Mouse (Mus musculus) MEL (cell line): ENCODE measurements around the gene Hgd. TPM values are rescaled to one million over a fixed set of nuclear protein-coding genes. Genes with fewer than 3 reads are reported as not detected.

ENCODE experiments used
- DNase-seq: peaks from one replicate; pipeline ENCODE4 v3.0.0; 2011; ENCODE audit warnings: low read depth, low spot score
- H3K27ac ChIP-seq: 2 replicates; pipeline ENCODE4 v1.5.1; 2012; ENCODE audit warnings: low read depth, mild to moderate bottlenecking, control low read depth, low read length, moderate library complexity; ENCODE audit not compliant: control insufficient read depth
- H3K27me3 ChIP-seq, 2 experiments: fragments of 150-350 bp in 1 of 2; sonication (generic) in 1 of 2; 2 replicates each; pipeline ENCODE4 v1.6.1; 2012; ENCODE audit warnings: low read length in 2 of 2, mild to moderate bottlenecking in 2 of 2, improper control_type of control experiment in 1 of 2, moderate library complexity in 1 of 2; ENCODE audit not compliant: insufficient read depth in 2 of 2, control insufficient read depth in 1 of 2
- H3K36me3 ChIP-seq, 2 experiments: 2 replicates each; pipeline ENCODE4 v1.6.1; 2012 to 2014; ENCODE audit warnings: low read length in 2 of 2, improper control_type of control experiment in 1 of 2, inconsistent platforms in 1 of 2, mild to moderate bottlenecking in 1 of 2; ENCODE audit not compliant: insufficient read depth in 2 of 2, control insufficient read depth in 1 of 2
- H3K4me1 ChIP-seq, 2 experiments: fragments of 150-350 bp in 1 of 2; sonication (generic) in 1 of 2; 2 replicates each; pipeline ENCODE4 v1.6.1; 2012; ENCODE audit warnings: low read length in 2 of 2, improper control_type of control experiment in 1 of 2, mild to moderate bottlenecking in 1 of 2; ENCODE audit not compliant: insufficient read depth in 2 of 2, control insufficient read depth in 1 of 2
- H3K4me3 ChIP-seq, 2 experiments: fragments of 150-350 bp in 1 of 2; sonication (generic) in 1 of 2; 2 replicates each; pipeline ENCODE4 v1.5.1; 2012; ENCODE audit warnings: low read depth in 2 of 2, low read length in 2 of 2, mild to moderate bottlenecking in 2 of 2, moderate library complexity in 2 of 2, control low read depth in 1 of 2, improper control_type of control experiment in 1 of 2; ENCODE audit not compliant: control insufficient read depth in 1 of 2, insufficient read depth in 1 of 2
- H3K79me2 ChIP-seq: 2 replicates; pipeline ENCODE4 v1.6.1; 2012; ENCODE audit warnings: mild to moderate bottlenecking, low read length, moderate library complexity; ENCODE audit not compliant: control insufficient read depth, poor library complexity, insufficient read depth
- H3K9ac ChIP-seq: 2 replicates; pipeline ENCODE4 v1.6.1; 2012; ENCODE audit warnings: low read depth, mild to moderate bottlenecking, control low read depth, low read length, moderate library complexity; ENCODE audit not compliant: control insufficient read depth, poor library complexity, severe bottlenecking
- H3K9me3 ChIP-seq: fragments of 150-350 bp; sonication (generic); replicated peaks from 2 replicates; pipeline ENCODE4 v1.6.1; 2012; ENCODE audit warnings: mild to moderate bottlenecking, low read length, improper control_type of control experiment, moderate library complexity; ENCODE audit not compliant: insufficient read depth
- BHLHE40 ChIP-seq: IDR thresholded peaks from 2 replicates; pipeline ENCODE4 v1.6.1; 2012; ENCODE audit warnings: low read depth, mild to moderate bottlenecking, inconsistent platforms, low read length, improper control_type of control experiment, borderline replicate concordance
- CHD1 ChIP-seq: IDR thresholded peaks from 2 replicates; pipeline ENCODE4 v1.6.1; 2012; ENCODE audit warnings: low read depth, mild to moderate bottlenecking, inconsistent platforms, low read length, improper control_type of control experiment
- CHD2 ChIP-seq: IDR thresholded peaks from 2 replicates; pipeline ENCODE4 v1.6.1; 2011; ENCODE audit warnings: low read length, improper control_type of control experiment
- ELF1 ChIP-seq: IDR thresholded peaks from 2 replicates; pipeline ENCODE4 v1.6.1; 2014; ENCODE audit warnings: low read depth, mild to moderate bottlenecking, inconsistent platforms, low read length, improper control_type of control experiment, moderate library complexity
- ETS1 ChIP-seq: IDR thresholded peaks from 2 replicates; pipeline ENCODE4 v1.6.1; 2012; ENCODE audit warnings: low read depth, mild to moderate bottlenecking, inconsistent platforms, low read length, improper control_type of control experiment, moderate library complexity
- GABPA ChIP-seq: IDR thresholded peaks from 2 replicates; pipeline ENCODE4 v1.6.1; 2012; ENCODE audit warnings: low read depth, mild to moderate bottlenecking, inconsistent platforms, low read length, improper control_type of control experiment, moderate library complexity
- HCFC1 ChIP-seq: IDR thresholded peaks from 2 replicates; pipeline ENCODE4 v1.6.1; 2012; ENCODE audit warnings: low read depth, mild to moderate bottlenecking, inconsistent platforms, low read length, improper control_type of control experiment, moderate library complexity
- JUND ChIP-seq: IDR thresholded peaks from 2 replicates; pipeline ENCODE4 v1.6.1; 2011; ENCODE audit warnings: low read depth, mild to moderate bottlenecking, improper control_type of control experiment, low read length
- KAT2A ChIP-seq: conservative IDR thresholded peaks from 2 replicates; pipeline ENCODE4 v1.6.1; 2012; ENCODE audit warnings: low read depth, low read length, improper control_type of control experiment, inconsistent platforms
- MAX ChIP-seq: IDR thresholded peaks from 2 replicates; pipeline ENCODE4 v1.6.1; 2011; ENCODE audit warnings: low read length, improper control_type of control experiment
- MEF2A ChIP-seq: IDR thresholded peaks from 2 replicates; pipeline ENCODE4 v1.6.1; 2014; ENCODE audit warnings: low read depth, mild to moderate bottlenecking, inconsistent platforms, low read length, improper control_type of control experiment; ENCODE audit not compliant: poor library complexity, insufficient replicate concordance, severe bottlenecking; ENCODE audit errors: extremely low read depth
- MYB ChIP-seq: IDR thresholded peaks from 2 replicates; pipeline ENCODE4 v1.6.1; 2011; ENCODE audit warnings: mild to moderate bottlenecking, low read depth, low read length, improper control_type of control experiment
- MYC ChIP-seq: IDR thresholded peaks from 2 replicates; pipeline ENCODE4 v1.6.1; 2011; ENCODE audit warnings: low read depth, mild to moderate bottlenecking, low read length, improper control_type of control experiment, moderate library complexity
- NELFE ChIP-seq: IDR thresholded peaks from 2 replicates; pipeline ENCODE4 v1.6.1; 2011; ENCODE audit warnings: low read depth, low read length, improper control_type of control experiment
- NRF1 ChIP-seq: IDR thresholded peaks from 2 replicates; pipeline ENCODE4 v1.6.1; 2014; ENCODE audit warnings: low read depth, mild to moderate bottlenecking, inconsistent platforms, low read length, improper control_type of control experiment, moderate library complexity; ENCODE audit not compliant: poor library complexity, insufficient read depth, severe bottlenecking
- POLR2A ChIP-seq, 2 experiments: IDR thresholded peaks; 2 replicates each; pipeline ENCODE4 v1.6.1; 2011 to 2012; ENCODE audit warnings: low read length in 2 of 2, mild to moderate bottlenecking in 2 of 2, control low read depth in 1 of 2, improper control_type of control experiment in 1 of 2, low read depth in 1 of 2, moderate library complexity in 1 of 2; ENCODE audit not compliant: control insufficient read depth in 1 of 2, insufficient read depth in 1 of 2, poor library complexity in 1 of 2
- POLR2AphosphoS2 ChIP-seq: IDR thresholded peaks from 2 replicates; pipeline ENCODE4 v1.6.1; 2011; ENCODE audit warnings: low read length, improper control_type of control experiment
- POLR2AphosphoS5 ChIP-seq: IDR thresholded peaks from 2 replicates; pipeline ENCODE4 v1.6.1; 2012; ENCODE audit warnings: low read depth, borderline replicate concordance, mild to moderate bottlenecking, inconsistent platforms, low read length, moderate library complexity, mixed read lengths
- RAD21 ChIP-seq: IDR thresholded peaks from 2 replicates; pipeline ENCODE4 v1.6.1; 2011; ENCODE audit warnings: mild to moderate bottlenecking, low read depth, low read length, improper control_type of control experiment
- RCOR1 ChIP-seq: IDR thresholded peaks from 2 replicates; pipeline ENCODE4 v1.6.1; 2012; ENCODE audit warnings: low read depth, mild to moderate bottlenecking, inconsistent platforms, low read length, improper control_type of control experiment
- SIN3A ChIP-seq: IDR thresholded peaks from 2 replicates; pipeline ENCODE4 v1.6.1; 2012; ENCODE audit warnings: low read length, improper control_type of control experiment, inconsistent platforms
- SMC3 ChIP-seq: IDR thresholded peaks from 2 replicates; pipeline ENCODE4 v1.6.1; 2011; ENCODE audit warnings: low read depth, low read length, improper control_type of control experiment
- TBP ChIP-seq: IDR thresholded peaks from 2 replicates; pipeline ENCODE4 v1.8.0; 2011; ENCODE audit warnings: low read depth, low read length, improper control_type of control experiment
- TCF12 ChIP-seq: IDR thresholded peaks from 2 replicates; pipeline ENCODE4 v1.6.1; 2014; ENCODE audit warnings: low read depth, mild to moderate bottlenecking, inconsistent platforms, low read length, improper control_type of control experiment, moderate library complexity
- UBTF ChIP-seq: IDR thresholded peaks from 2 replicates; pipeline ENCODE4 v1.6.1; 2012; ENCODE audit warnings: low read depth, mild to moderate bottlenecking, inconsistent platforms, low read length, improper control_type of control experiment, moderate library complexity, borderline replicate concordance; ENCODE audit not compliant: insufficient read depth
- USF2 ChIP-seq, 2 experiments: IDR thresholded peaks; 2 replicates each; pipeline ENCODE4 v1.6.1; 2011 to 2012; ENCODE audit warnings: improper control_type of control experiment in 2 of 2, low read length in 2 of 2, borderline replicate concordance in 1 of 2, inconsistent platforms in 1 of 2, low read depth in 1 of 2, mild to moderate bottlenecking in 1 of 2; ENCODE audit not compliant: insufficient read depth in 1 of 2
- polyA plus RNA-seq, 2 experiments: library from polyadenylated mRNA; stranded (reverse) in 1 of 2; unstranded in 1 of 2; fragments of >175 nt in 1 of 2; fragments of >200 nt in 1 of 2; gene quantifications; 2 replicates each; pipeline versions ENCODE4 v1.2.1 to v1.2.4; 2012; ENCODE audit warnings: low replicate concordance in 2 of 2, low read depth in 1 of 2; ENCODE audit not compliant: insufficient read length in 2 of 2, insufficient read depth in 1 of 2, missing spikeins in 1 of 2
- total RNA-seq: library from RNA; depleted of rRNA; stranded (reverse); fragments of 300-350 nt; gene quantifications from 2 replicates; pipeline ENCODE4 v1.2.3, GENCODE M21; 2012

The Hgd gene
- total and polyA plus RNA-seq, 3 experiments, result not detected

DNA sequence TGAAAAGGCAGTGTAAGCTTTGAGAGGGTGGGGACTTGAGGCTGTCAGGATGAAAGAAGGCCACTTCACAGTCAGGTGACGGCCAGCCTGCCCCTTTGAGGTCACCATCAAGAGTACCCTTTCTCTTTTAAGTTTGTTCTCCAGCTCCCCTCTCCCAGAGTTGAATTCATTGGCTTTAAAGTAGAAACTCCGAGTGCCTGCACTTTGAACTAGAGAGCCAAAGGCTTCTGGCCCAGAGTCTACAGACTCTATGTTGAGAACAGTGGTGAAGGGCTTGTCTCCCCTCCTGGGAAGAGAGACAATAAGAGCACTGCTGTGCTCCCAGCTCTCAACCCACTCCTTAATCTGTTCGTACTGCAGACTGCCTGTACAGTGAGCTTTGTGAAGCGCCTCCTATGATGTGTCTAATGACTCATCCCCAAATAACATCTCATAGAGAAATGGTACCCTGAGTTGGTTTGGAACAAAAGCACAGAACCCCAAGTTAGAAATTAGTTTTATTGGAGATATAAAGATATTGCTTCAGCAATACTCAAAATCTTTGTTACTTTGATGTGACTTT, 46.5 kb downstream of the Hgd start:
- TF ChIP-seq RAD21 (no peak), MYB (no peak), POLR2AphosphoS5 (no peak), ETS1 (no peak), POLR2AphosphoS2 (no peak), UBTF (no peak), TCF12 (no peak), MEF2A (no peak), MYC (no peak), JUND (no peak), NELFE (no peak), USF2 (IDR thresholded peaks at IDR 0.05; ENCODE audit: borderline replicate concordance in 1 of 2, insufficient read depth in 1 of 2, low read depth in 1 of 2, low read length in 2 of 2) (no peak), RCOR1 (no peak), SIN3A (no peak)
- Histone ChIP-seq H3K36me3 (no peaks in the 10 kb centered on the region), H3K79me2 (no peaks in the 10 kb centered on the region), H3K4me1 (no peaks in the 10 kb centered on the region), H3K9ac (no peak overlapping the region), H3K9me3 (no peaks in the 10 kb centered on the region), H3K27me3 (peaks cover 0 to 1% of the 10 kb centered on the region in 2 experiments; a peak in 2 of 4 replicates), H3K4me3 (no peak overlapping the region), H3K27ac (no peak overlapping the region)
- no peak for DNase-seq

DNA sequence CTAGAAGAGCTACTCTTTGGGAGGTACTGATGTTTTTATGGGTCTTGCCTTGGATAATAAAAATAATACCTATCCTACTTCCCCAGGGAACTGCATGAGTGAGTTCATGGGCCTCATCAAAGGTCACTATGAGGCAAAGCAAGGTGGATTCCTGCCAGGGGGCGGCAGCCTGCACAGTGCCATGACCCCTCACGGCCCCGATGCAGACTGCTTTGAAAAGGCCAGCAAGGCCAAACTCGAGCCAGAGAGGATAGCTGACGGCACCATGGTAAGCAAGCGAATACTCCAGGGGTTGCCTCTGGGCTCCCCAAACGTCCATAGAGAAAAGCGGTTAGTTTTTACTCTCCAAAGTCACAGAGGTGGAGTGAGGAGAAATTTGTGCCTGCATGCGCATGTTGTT, 48.4 kb downstream of the Hgd start:
- Histone ChIP-seq H3K79me2 (no peaks in the 10 kb centered on the region), H3K9ac (no peak overlapping the region), H3K36me3 (no peaks in the 10 kb centered on the region), H3K27me3 (peaks cover 0 to 1% of the 10 kb centered on the region in 2 experiments; a peak in 2 of 4 replicates), H3K9me3 (no peaks in the 10 kb centered on the region), H3K27ac (no peak overlapping the region), H3K4me3 (no peak overlapping the region), H3K4me1 (no peaks in the 10 kb centered on the region)
- TF ChIP-seq MEF2A, result no peak
- TF ChIP-seq CHD1, result no peak
- TF ChIP-seq CHD2, result no peak
- no peak for TF ChIP-seq TCF12
- TF ChIP-seq KAT2A, result no peak
- no peak for TF ChIP-seq GABPA
- no peak for TF ChIP-seq TBP
- no peak for TF ChIP-seq RAD21
- TF ChIP-seq HCFC1, result no peak
- no peak for TF ChIP-seq SMC3
- no peak for TF ChIP-seq ELF1
- no peak for TF ChIP-seq MAX
- no peak for TF ChIP-seq NRF1
- no peak for TF ChIP-seq POLR2A (IDR thresholded peaks at IDR 0.05; ENCODE audit: control insufficient read depth in 1 of 2, insufficient read depth in 1 of 2, low read depth in 1 of 2, low read length in 2 of 2, poor library complexity in 1 of 2)
- no peak for TF ChIP-seq BHLHE40
- no peak for TF ChIP-seq UBTF
- no peak for TF ChIP-seq ETS1
- no peak for DNase-seq
